Mouse (Mus musculus): Measurements from ENCODE around the gene Gon4l. TPM values are rescaled to one million over a fixed set of nuclear protein-coding genes. Genes with fewer than 3 reads are reported as not detected.

Gene Gon4l
- total and polyA plus RNA-seq, 3 experiments: 33.8 to 52.2 (median 35.0) TPM

DNA sequence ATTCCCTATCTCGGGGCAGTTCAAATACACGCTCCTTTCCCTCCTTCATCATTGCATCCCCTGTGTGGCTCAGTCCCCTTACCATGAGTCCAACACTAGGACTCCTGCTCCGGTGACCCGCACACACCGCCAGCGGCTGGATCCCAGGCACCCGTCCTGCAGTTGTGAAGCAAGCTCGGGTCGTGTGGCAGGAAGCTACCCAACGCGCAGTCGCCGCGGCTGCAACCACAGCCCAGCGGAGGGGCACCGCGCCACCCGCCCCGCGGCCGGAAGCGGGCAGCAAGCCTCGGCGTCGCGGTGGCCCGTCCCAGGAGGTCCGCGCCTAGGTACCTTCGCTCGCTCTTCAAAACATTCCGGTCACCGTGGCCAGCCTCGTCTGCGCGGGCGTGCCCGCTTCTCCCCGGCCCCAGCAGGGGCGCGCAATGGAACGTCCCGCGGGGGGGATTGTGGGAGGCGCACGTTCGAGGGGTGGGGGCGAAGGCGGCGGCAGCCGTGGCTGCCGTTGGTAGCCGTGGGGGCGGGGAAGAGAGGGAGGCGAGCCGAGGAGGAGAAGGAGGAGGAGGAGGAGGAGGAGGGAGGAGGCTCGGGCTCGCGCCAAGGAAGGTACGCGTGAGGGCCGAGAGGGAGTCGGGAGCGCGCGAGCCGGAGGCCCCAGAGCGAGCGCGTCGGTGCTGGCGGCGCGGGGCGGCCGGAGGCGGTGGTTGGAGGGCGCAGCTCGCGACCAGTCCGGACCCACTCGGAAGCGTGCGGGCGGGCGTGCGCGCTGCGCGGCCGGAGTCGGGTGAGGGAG lies 115.0 kb downstream of the Gon4l start (continued):
- no peak for TF ChIP-seq TAL1 (IDR thresholded peaks at IDR 0.05; ENCODE audit: low read length)
- no peak for TF ChIP-seq USF2 (IDR thresholded peaks at IDR 0.05; ENCODE audit: borderline replicate concordance in 1 of 2, insufficient read depth in 1 of 2, low read depth in 1 of 2, low read length in 2 of 2)
- TF ChIP-seq TBP (IDR thresholded peaks at IDR 0.05; ENCODE audit: low read depth, low read length): peak; percentile 30; the same call in 1 of the 2 replicates
- TF ChIP-seq CHD1 (IDR thresholded peaks at IDR 0.05; ENCODE audit: low read depth, low read length): peak; percentile 99

DNA sequence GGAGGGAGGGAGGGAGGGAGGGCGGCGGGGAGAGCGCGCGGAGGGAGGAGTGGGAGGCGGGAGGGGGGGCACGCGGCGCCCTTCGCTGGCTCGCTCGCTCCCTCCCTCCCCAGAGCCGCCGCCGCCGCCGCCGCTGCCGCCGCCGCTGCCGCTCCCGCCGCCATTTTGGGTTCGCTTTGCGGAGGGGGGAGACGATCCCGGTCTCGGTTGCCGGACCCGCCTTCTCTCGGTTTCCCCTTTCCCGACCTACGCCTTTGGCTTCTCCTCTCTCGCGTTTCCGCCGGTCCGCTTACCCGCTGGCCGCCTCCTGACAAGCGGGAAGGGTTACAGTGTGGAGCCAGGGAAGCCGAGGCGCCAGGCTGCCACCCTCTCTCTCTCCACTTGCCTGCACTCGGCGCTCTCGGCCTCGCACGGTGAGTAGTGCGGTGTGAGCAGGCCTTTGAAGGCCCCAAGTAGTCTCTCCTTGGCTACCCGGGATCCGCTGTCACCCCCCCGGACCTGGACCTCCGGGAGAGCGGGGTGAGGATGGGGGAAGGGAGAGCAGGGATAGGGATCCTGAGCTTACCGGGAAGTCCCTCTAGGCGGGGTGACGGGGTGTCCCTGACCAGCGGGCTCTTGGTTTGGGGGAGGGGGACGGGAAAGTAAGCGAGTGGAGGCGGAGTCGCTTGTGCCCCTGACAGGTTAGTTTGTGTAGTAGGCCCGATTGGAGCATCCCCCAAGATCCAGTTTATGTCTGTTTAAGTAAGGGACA lies 115.7 kb downstream of the Gon4l start, which contains the start of the genes Ash1l and Dap3:
Gene Ash1l, plus strand, starts transcription at position 47 of the 751 bp plus-strand sequence.
Gene Dap3, minus strand, starts transcription at position 606 of the 751 bp plus-strand sequence.
- peak; percentile 91 for DNase-seq (ENCODE audit: low read depth, low spot score)
- Histone ChIP-seq H3K27me3 (ENCODE audit: control insufficient read depth in 1 of 2, insufficient read depth in 2 of 2, low read length in 2 of 2) (no peaks in the 10 kb centered on the region), H3K79me2 (ENCODE audit: control insufficient read depth, insufficient read depth, low read length, poor library complexity) (peaks cover 84% of the 10 kb centered on the region), H3K4me1 (ENCODE audit: control insufficient read depth in 1 of 2, insufficient read depth in 2 of 2, low read length in 2 of 2) (peaks cover 15 to 25% of the 10 kb centered on the region in 2 experiments), H3K9ac (ENCODE audit: control insufficient read depth, low read depth, low read length, poor library complexity, severe bottlenecking) (peak within 1 kb of the TSS; percentile 96), H3K36me3 (ENCODE audit: control insufficient read depth in 1 of 2, insufficient read depth in 2 of 2, low read length in 2 of 2) (peaks cover 0 to 43% of the 10 kb centered on the region in 2 experiments), H3K9me3 (replicated peaks; ENCODE audit: insufficient read depth, low read length) (no peaks in the 10 kb centered on the region), H3K27ac (ENCODE audit: control insufficient read depth, low read depth, low read length) (peak within 1 kb of the TSS; percentile 95), H3K4me3 (ENCODE audit: control insufficient read depth in 1 of 2, insufficient read depth in 1 of 2, low read depth in 2 of 2, low read length in 2 of 2) (peak within 1 kb of the TSS; percentile 96 to 97)
- TF ChIP-seq MAX (IDR thresholded peaks at IDR 0.05; ENCODE audit: low read length): no peak
- TF ChIP-seq MAFK (IDR thresholded peaks at IDR 0.05; ENCODE audit: borderline replicate concordance, low read depth, low read length): no peak
- no peak; the same call in 1 of the 2 replicates for TF ChIP-seq ZMIZ1 (IDR thresholded peaks at IDR 0.05; ENCODE audit: low read depth, low read length)
- no peak for TF ChIP-seq ELF1 (IDR thresholded peaks at IDR 0.05; ENCODE audit: low read depth, low read length)
- no peak for TF ChIP-seq USF2 (IDR thresholded peaks at IDR 0.05; ENCODE audit: borderline replicate concordance in 1 of 2, insufficient read depth in 1 of 2, low read depth in 1 of 2, low read length in 2 of 2)
- TF ChIP-seq ZC3H11A (IDR thresholded peaks at IDR 0.05; ENCODE audit: low read depth, low read length): no peak
- TF ChIP-seq GABPA (IDR thresholded peaks at IDR 0.05; ENCODE audit: low read depth, low read length): no peak
- TF ChIP-seq CTCF (IDR thresholded peaks at IDR 0.05 in 2 of 3, conservative IDR thresholded peaks at IDR 0.05 in 1 of 3; ENCODE audit: control insufficient read depth in 1 of 3, insufficient read depth in 1 of 3, low read depth in 2 of 3, low read length in 3 of 3, poor library complexity in 1 of 3, severe bottlenecking in 1 of 3): 0 out of 6 replicates have a peak, but pooled peaks of 2 of the 3 experiments have one; percentile 8 to 12
- TF ChIP-seq CHD1 (IDR thresholded peaks at IDR 0.05; ENCODE audit: low read depth, low read length): no peak
- TF ChIP-seq POLR2AphosphoS5 (IDR thresholded peaks at IDR 0.05; ENCODE audit: borderline replicate concordance, low read depth, low read length): no peak
- TF ChIP-seq POLR2A (IDR thresholded peaks at IDR 0.05; ENCODE audit: control insufficient read depth in 1 of 2, insufficient read depth in 1 of 2, low read depth in 1 of 2, low read length in 2 of 2, poor library complexity in 1 of 2): peak; percentile 41 to 76; a peak in 2 of 4 replicates
- no peak; a peak in 1 of 4 replicates for TF ChIP-seq EP300 (IDR thresholded peaks at IDR 0.05; ENCODE audit: low read depth in 1 of 2, low read length in 2 of 2)
- no peak for TF ChIP-seq CHD2 (IDR thresholded peaks at IDR 0.05; ENCODE audit: low read length)
- no peak for TF ChIP-seq NRF1 (IDR thresholded peaks at IDR 0.05; ENCODE audit: insufficient read depth, low read depth, low read length, poor library complexity, severe bottlenecking)
- TF ChIP-seq MYC (IDR thresholded peaks at IDR 0.05; ENCODE audit: low read depth, low read length): peak; percentile 9; the same call in 1 of the 2 replicates
- no peak for TF ChIP-seq MYB (IDR thresholded peaks at IDR 0.05; ENCODE audit: low read depth, low read length)
- TF ChIP-seq HCFC1 (IDR thresholded peaks at IDR 0.05; ENCODE audit: low read depth, low read length): peak; percentile 47
- no peak for TF ChIP-seq MEF2A (IDR thresholded peaks at IDR 0.05; ENCODE audit: extremely low read depth, insufficient replicate concordance, low read depth, low read length, poor library complexity, severe bottlenecking)
- TF ChIP-seq USF1 (IDR thresholded peaks at IDR 0.05; ENCODE audit: low read depth, low read length): no peak
- TF ChIP-seq SMC3 (IDR thresholded peaks at IDR 0.05; ENCODE audit: low read depth, low read length): no peak
- peak; percentile 19; the same call in 1 of the 2 replicates for TF ChIP-seq TCF12 (IDR thresholded peaks at IDR 0.05; ENCODE audit: low read depth, low read length)
- peak; percentile 4; the same call in 1 of the 2 replicates for TF ChIP-seq NELFE (IDR thresholded peaks at IDR 0.05; ENCODE audit: low read depth, low read length)
- peak; percentile 62; the same call in 1 of the 2 replicates for TF ChIP-seq UBTF (IDR thresholded peaks at IDR 0.05; ENCODE audit: borderline replicate concordance, insufficient read depth, low read depth, low read length)
- no peak; the same call in 1 of the 2 replicates for TF ChIP-seq KAT2A (conservative IDR thresholded peaks at IDR 0.05; ENCODE audit: low read depth, low read length)
- TF ChIP-seq BHLHE40 (IDR thresholded peaks at IDR 0.05; ENCODE audit: borderline replicate concordance, low read depth, low read length): no peak
- TF ChIP-seq ETS1 (IDR thresholded peaks at IDR 0.05; ENCODE audit: low read depth, low read length): no peak
- no peak for TF ChIP-seq JUND (IDR thresholded peaks at IDR 0.05; ENCODE audit: low read depth, low read length)
- TF ChIP-seq RCOR1 (IDR thresholded peaks at IDR 0.05; ENCODE audit: low read depth, low read length): 0 out of 2 replicates have a peak, but pooled peaks have one; percentile 5

Measured in MEL (cell line).